Mouse (Mus musculus) thymus, postnatal 14 days (tissue): ENCODE measurements at regions not wholly inside any gene's neighbourhood (a gene's known extent, or its start where the extent isn't known, plus 50 kb on each side); places are given as distances from the start of the nearest gene placed in this dataset.
A peak's percentile ranks its signal among the peaks of the same experiment; 100 is the strongest.
"Not testable (repeated sequence)": the region's sequence is repeated elsewhere in the genome, so short reads cannot be mapped to it uniquely, and the experiment has no call there.

Source experiments
- DNase-seq: peaks from one replicate; pipeline ENCODE4 v3.0.0; 2021

- not testable (repeated sequence) for DNase-seq
These were observed 250.2 kb upstream of the Tgfbr2 start for GRCm38 (mm10) chr9:116425400-116425799.

- no peak for DNase-seq
These were observed 239.9 kb upstream of the Tgfbr2 start for GRCm38 (mm10) chr9:116415021-116415420.

GRCm38 (mm10) chr9:116411067-116411466 is 235.9 kb upstream of the Tgfbr2 start:
- no peak for DNase-seq

DNA sequence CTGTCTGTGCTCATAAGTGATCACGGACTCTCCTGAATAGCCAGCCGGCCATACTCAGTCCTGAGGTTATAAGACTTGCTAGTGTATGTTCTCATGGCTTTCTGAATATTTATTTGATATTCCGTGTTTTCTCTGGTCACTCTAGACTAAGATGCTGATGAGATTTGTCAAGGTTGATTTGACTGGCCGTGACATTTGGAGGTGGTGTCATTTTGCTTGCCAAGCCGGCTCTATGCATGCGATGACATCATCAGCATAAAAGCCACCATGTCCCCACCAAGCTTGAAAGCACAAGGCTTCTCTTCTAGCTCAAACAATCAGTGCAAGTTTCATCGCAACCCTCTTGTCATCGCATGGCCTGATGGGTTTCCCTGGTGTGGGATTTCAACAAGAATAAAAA is 235.3 kb upstream of the Tgfbr2 start:
- no peak for DNase-seq

DNA sequence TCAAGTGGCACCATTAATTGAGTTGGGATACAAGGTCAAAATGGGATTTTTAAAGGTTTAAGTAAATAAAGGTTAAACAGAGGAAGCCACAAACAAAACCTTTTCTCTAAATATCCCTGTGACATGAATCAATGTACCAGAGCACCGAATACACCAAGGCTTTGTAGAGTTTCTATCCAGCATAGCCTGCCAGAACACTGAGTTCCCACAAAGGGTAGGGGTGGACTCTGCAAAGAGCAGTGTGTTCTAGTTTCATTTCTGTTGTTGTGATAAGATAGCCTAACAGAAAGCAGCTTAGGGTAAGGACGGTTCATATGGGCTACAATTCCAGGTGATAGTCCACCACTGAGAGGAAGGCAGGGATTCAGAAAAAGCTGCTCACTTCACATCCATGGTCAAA is 233.0 kb upstream of the Tgfbr2 start:
- no peak for DNase-seq

DNA sequence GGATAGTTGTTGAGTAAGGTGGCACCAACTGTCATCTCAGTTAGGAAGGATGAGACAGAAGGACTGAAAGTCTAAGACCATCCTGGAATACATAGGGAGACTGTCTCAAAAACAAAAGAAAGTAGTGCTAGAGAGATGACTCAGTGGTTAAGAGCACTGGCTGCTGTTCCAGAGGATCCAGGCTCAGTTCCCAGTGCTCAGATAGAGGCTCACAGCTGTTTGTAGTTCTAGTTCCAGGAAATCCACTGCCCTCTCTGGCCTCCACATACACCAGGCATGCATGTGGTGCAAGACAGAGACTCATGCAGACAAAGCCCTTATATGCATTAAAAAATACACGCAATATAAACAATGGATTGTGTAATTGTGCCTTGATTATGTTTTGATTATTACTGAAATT is 229.9 kb upstream of the Tgfbr2 start:
- no peak for DNase-seq

DNA sequence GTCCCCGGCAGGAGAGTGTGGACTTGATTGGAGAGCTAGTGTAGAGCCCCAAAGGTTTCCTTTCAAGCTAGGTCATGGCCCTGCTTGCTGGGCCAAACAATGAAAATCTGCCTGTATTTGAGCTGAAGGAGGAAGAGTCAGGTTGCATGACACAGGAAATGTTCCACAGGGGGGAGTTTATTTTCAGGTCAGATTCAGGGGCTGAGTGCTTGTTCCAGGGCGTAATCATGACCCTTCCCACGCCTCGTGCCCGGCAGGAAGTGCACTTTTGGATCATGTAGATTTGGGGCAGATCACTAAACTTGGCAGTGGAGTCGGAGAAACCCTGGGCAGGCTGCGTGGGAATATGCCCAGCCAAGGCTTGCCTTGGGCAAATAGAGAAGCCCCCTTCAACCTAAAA is 226.7 kb upstream of the Tgfbr2 start:
- DNase-seq = no peak

DNA sequence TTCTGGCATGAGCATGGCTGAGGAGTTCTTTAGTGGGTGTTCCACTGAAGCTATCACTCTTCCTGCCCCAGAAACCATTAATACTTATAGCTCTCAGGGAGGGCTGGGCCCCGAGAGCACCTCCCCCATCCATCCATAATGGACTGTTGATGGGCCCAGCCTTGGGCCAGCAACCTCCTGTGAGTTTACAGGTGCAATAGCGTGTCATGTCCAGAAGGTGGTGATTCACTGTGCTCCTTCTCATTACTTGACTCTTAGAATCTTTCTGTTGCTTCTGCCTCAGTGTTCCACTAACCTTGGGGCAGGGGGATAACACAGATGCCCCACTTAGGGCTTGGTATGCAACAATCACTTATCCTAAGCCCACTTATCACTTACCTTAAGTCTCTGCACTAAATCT is 225.1 kb upstream of the Tgfbr2 start:
- peak; percentile 12 for DNase-seq

DNA sequence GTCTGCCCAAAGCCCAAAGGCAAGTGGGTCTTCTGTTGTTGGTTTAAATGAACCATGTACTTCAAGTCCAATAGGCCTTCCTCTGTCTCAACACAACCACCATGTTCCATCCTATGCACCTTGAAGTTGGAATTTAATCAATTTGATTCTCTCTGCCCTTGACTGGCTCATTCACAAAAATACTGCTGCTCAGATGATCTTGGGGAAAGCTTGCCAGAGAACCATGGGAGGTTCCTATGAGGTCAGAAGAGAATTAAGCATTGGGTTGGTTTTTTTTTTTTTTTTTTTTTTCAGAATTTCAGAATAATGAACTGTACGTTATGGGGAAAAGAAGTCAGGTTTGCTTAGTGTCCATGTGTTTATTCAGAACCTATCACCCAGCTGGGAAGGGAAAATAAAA is 224.1 kb upstream of the Tgfbr2 start:
- no peak for DNase-seq

DNA sequence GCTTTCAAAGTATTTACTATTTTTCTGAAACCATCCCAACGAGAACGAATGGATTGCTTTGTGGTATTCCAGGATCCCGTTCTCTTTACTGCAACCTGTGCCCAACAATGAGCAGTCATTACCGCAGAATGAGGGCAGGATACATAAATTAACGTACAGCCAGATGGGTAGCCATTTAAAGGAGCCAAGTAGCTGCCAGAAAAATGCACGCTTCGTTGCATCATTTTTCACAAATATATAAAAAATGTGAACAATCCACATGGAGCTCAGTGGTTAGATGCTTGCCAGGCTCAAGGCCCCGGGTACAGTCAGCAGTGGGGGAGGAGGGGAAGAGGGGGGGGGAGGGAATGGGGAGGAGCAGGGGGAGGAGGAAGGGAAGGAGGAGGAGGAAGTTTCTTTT is 217.1 kb upstream of the Tgfbr2 start:
- no peak for DNase-seq

DNA sequence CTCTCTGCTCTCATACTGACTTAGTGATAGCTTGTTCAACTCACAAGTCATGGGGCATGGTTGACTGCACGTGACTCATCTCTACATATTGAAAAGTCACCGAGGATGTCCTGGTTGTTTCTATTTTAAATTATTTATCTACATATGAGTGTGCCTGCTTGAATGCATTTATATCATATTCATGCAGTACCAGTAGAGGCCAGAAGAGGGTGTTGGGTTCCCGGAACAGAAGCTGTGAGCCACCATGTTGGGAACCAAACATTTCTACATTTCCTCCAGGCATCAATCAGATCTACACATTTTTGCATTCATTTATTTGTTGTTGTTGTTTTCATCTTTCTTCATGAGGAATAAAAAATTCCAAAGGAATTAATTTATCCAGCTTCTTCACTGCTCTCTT is 214.6 kb upstream of the Tgfbr2 start:
- peak; percentile 21 for DNase-seq

- DNase-seq = no peak
These were observed 213.7 kb upstream of the Tgfbr2 start for GRCm38 (mm10) chr9:116388863-116389262.

- no peak for DNase-seq
These were observed 212.9 kb upstream of the Tgfbr2 start for GRCm38 (mm10) chr9:116388025-116388424.

GRCm38 (mm10) chr9:116384176-116385076 is 209.3 kb upstream of the Tgfbr2 start:
- DNase-seq = peak; percentile 98

DNA sequence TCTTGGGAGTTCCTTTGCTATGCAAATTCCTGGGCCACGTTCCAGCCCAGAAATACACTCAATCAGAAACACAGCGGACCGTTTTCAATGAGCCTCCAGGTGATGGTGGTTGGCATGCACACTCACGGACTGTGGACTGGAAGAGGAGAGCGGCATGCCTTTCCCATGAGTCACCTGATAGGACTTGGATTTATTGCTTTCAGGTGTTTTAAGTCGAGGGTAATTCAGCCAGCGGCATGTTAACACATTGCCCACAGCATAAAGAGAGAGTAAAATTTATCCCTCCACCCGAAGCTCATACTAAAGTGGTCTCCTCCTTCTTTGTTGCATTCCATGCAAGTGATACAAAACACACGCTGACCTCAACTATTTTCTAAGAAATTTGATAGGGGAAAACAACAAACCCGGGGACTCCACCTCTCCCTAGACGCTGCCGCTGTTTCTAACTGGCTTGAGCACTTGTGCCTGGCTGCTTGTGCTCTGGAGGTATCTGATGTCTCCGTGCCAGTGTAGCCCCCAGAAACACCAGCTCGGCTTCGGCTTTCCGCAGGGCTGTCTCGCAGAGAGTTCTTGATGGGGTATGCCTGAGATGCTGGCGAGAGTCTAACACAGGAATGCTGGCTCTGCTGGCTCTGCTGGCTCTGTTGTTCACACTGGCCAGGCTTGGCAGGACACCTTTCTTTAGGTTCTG is 208.4 kb upstream of the Tgfbr2 start:
- peak; percentile 64 for DNase-seq

- no peak for DNase-seq
These were observed 202.5 kb upstream of the Tgfbr2 start for GRCm38 (mm10) chr9:116377706-116378105.

GRCm38 (mm10) chr9:116375658-116376357 is 200.6 kb upstream of the Tgfbr2 start:
- no peak for DNase-seq

DNA sequence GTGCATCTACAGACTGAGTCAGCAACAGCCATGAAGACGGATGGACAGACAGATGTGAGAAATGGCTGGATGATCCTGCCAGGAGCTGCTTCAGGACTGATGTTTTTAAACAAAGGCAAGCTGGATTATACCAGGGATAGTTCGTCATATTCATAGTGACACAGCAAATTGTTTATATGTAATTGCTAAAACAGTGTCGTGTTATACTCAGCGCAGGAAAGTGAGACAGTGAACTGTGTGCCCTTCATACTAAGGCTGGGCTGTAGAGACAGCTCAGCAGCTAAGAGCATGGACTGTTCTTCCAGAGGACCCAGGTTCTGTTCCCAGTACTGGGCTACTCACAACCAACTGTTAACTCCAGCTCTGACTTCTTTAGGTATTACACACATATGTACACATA is 199.2 kb upstream of the Tgfbr2 start:
- DNase-seq = no peak

DNA sequence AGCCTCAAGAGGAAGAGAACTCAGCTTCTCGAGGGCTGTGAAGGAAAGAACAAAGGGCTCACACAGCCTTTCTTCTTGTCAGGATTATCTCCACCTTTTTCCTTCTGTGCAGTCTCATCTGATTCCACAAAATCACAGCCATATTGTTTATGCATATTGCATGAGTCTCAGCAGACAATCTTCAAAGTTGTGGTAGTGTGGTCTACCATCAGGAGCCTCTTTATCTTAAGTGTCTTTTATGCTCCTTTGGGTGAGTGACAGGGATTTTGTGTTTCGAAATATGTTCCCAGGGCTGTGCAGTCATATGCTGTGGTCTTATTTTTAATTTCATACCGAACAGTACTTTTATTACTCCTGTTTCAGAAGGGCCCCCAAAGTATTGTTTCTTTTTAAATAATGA is 198.2 kb upstream of the Tgfbr2 start:
- no peak for DNase-seq

DNA sequence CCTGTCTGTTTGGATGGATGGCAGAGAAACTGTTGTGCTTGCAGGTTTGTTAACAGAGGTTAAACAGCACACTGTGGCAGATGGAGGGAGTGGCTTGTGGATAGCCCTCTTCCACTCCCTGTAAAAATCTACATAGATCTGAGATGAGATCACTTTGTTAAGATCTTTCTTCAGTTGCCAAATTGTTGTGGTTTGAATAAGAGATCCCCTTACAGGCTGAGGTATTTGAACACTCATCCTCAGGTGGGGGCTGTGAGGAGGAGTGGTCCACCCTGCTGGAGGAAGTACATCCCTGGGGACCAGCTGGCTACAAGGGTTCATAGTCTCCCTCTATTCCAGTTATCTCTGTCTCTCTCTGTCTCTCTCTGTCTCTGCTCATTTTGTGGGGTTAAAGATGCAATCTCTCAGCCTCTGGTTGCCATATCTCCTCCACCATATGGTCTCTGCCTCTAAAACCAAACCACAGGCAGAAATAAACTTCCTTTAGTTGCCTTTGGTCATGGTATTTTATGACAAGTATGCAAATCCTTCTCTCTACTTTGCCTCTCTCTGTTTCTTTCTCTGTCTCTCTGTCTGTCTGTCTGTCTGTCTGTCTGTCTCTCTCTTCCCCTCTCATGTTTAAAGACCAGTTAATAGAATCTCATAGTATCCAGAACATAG is 194.0 kb upstream of the Tgfbr2 start:
- DNase-seq = no peak

DNA sequence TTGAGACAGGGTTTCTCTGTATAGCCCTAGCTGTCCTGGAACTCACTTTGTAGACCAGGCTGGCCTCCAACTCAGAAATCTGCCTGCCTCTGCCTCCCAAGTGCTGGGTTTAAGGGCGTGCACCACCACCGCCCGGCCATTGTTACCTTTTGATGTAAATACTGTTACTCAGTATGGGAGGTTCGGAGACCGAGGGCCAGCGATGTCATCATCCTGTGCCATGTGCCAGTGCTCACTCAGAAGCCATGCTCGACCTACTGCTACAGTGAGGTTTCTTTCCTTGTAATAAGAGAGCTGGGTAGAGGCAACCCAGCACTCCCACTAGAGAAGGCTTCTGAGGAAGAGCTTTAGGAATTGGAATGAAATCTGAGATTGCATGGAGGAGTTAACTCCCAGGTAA is 191.6 kb upstream of the Tgfbr2 start:
- DNase-seq = peak; percentile 51

DNA sequence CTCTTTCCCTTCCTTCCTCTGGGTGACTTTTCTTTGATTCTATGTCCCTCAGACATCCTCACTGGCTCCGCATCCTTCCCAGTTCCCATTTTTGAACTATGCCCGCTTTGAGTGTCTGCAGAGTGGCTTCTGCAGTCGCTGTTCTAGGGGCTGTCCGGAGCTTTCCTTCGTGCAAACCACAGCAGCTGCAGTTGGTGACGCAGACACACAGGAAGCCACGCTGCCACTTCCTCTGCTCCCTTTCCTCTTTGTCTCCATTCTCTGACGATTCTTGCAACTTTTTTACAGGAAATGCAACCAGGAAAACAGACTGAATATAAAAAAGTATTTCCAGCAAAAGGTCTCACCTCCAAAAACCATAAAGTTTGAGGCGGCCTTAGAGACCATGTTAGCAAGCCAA is 191.0 kb upstream of the Tgfbr2 start:
- peak; percentile 85 for DNase-seq

DNA sequence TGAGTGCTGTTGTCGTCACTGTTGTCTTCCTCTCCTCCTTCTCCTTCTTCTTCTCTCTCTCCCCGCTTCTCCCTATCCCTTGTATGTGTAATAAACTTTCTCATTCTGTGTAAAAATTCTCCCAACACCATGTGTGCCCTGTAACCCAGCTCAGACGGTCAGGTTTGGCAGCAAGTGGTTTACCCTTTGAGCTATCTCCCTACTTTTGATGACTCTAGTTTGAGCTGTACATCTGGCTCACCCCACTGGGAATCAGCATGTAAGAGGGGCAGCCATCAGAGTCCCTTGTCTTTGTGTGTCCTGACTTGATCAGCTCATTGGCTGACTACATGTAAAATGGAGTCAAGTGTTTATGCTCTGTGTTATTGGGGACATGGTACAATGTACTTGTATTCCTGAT is 190.5 kb upstream of the Tgfbr2 start:
- DNase-seq = peak; percentile 28
